Mouse (Mus musculus) hindbrain, postnatal 0 days (tissue): ENCODE results near the gene Sdhb. TPM values are rescaled to one million over a fixed set of nuclear protein-coding genes. Genes with fewer than 3 reads are reported as not detected.

ENCODE experiments used
- ATAC-seq: fragments of 200-750 bp; cut with Nextera tagmentation; 2 replicates; pipeline ENCODE4 v1.8.0; 2017; ENCODE audit warnings: mild to moderate bottlenecking, moderate TSS enrichment, moderate library complexity
- DNase-seq: peaks from one replicate; pipeline ENCODE4 v3.0.0-alpha.2; 2015; ENCODE audit warnings: low spot score
- H3K27ac ChIP-seq: fragments of 300-500 bp; sonication (generic); 2 replicates; pipeline ENCODE4 v1.5.1; 2014; ENCODE audit warnings: mild to moderate bottlenecking
- H3K27me3 ChIP-seq: fragments of 300-500 bp; sonication (generic); 2 replicates; pipeline ENCODE4 v1.6.1; 2014; ENCODE audit warnings: low read length, mixed read lengths; ENCODE audit not compliant: insufficient read depth
- H3K36me3 ChIP-seq: fragments of 300-500 bp; sonication (generic); 2 replicates; pipeline ENCODE4 v1.6.1; 2014; ENCODE audit warnings: low read length, mixed read lengths; ENCODE audit not compliant: insufficient read depth
- H3K4me1 ChIP-seq: fragments of 300-500 bp; sonication (generic); 2 replicates; pipeline ENCODE4 v1.6.1; 2014; ENCODE audit warnings: antibody characterized with exemption, low read length, mixed read lengths; ENCODE audit not compliant: insufficient read depth
- H3K4me2 ChIP-seq: fragments of 300-500 bp; sonication (generic); 2 replicates; pipeline ENCODE4 v1.6.1; 2014; ENCODE audit warnings: low read depth, mild to moderate bottlenecking, low read length, moderate library complexity, mixed read lengths
- H3K4me3 ChIP-seq: fragments of 300-500 bp; sonication (generic); 2 replicates; pipeline ENCODE4 v1.5.1; 2014; ENCODE audit warnings: low read length
- H3K9ac ChIP-seq: fragments of 300-500 bp; sonication (generic); replicated peaks from 2 replicates; pipeline ENCODE4 v1.6.1; 2014; ENCODE audit warnings: mild to moderate bottlenecking, low read length, moderate library complexity, mixed read lengths
- H3K9me3 ChIP-seq: fragments of 300-500 bp; sonication (generic); 2 replicates; pipeline ENCODE4 v1.6.1; 2016; ENCODE audit warnings: low read length, mixed read lengths
- CTCF ChIP-seq: IDR thresholded peaks from 2 replicates; pipeline ENCODE4 v1.5.1; 2016; ENCODE audit warnings: antibody characterized with exemption, control low read depth, low read depth
- WGBS: fragments of 180-500 bp; shearing (Covaris S2); extraction: QIAGEN DNeasy Blood & Tissue Kit; methylation state at CpG from one replicate; pipeline ENCODE4 v1.1.7; 2014; 5-methylcytosine and 5-hydroxymethylcytosine counted together
- polyA plus RNA-seq: library from polyadenylated mRNA; unstranded; fragments of >200 nt; fragmentation: Nextera tagmentation; extraction: Ambion mirVana; gene quantifications from 2 replicates; pipeline ENCODE4 v1.2.1, GENCODE M21; 2015
- total RNA-seq: library from RNA; depleted of rRNA; stranded (reverse); fragments of >200 nt; gene quantifications from 2 replicates; pipeline ENCODE4 v1.2.3, GENCODE M21; 2014

The Sdhb gene
- total and polyA plus RNA-seq, 2 experiments from 2014 or later: 217 to 596 TPM

DNA sequence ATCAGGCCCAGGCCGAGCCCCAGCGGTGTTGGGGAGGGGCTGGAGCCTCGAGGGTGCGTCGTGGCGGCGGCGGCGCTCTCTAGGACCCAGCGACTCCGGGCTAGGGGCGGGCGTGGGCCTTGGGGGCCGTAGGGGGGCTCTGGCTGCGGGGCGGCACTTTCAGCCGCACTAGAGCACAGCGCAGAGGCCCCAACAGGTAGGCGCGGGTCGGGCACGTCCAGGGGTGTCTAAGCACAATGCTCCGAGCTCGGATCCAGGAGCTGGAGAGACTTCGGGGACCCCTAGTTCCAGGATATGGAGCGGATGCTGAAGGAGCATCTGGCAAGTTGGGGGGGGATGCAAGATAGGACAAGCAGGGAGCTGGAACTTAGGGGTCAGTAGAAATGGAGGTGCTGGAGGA lies 49.5 kb downstream of the Sdhb start:
- Histone ChIP-seq H3K36me3 (peaks cover 14% of the 10 kb centered on the region), H3K4me3 (peak overlapping the region; percentile 59), H3K27me3 (no peaks in the 10 kb centered on the region), H3K4me1 (peaks cover 12% of the 10 kb centered on the region), H3K27ac (peak overlapping the region; percentile 78), H3K4me2 (peak overlapping the region; percentile 74), H3K9ac (peak overlapping the region; percentile 79), H3K9me3 (no peaks in the 10 kb centered on the region)
- under 1% methylated on average over 25 of the region's 26 CpGs for WGBS
- ATAC-seq (peak; percentile 74), DNase-seq (peak; percentile 72)
- no peak for TF ChIP-seq CTCF

GRCm38 (mm10) chr4:141010941-141011429 lies 50.0 kb downstream of the Sdhb start:
- ATAC-seq (peak; percentile 30), DNase-seq (peak; percentile 47)
- Histone ChIP-seq H3K27ac (peak overlapping the region; percentile 78), H3K4me1 (peaks cover 12% of the 10 kb centered on the region), H3K9me3 (no peaks in the 10 kb centered on the region), H3K4me3 (peak overlapping the region; percentile 59), H3K9ac (peak overlapping the region; percentile 79), H3K4me2 (peak overlapping the region; percentile 74), H3K27me3 (no peaks in the 10 kb centered on the region), H3K36me3 (peaks cover 16% of the 10 kb centered on the region)
- no peak for TF ChIP-seq CTCF
- 2% methylated on average over 17 of the region's 17 CpGs for WGBS

DNA sequence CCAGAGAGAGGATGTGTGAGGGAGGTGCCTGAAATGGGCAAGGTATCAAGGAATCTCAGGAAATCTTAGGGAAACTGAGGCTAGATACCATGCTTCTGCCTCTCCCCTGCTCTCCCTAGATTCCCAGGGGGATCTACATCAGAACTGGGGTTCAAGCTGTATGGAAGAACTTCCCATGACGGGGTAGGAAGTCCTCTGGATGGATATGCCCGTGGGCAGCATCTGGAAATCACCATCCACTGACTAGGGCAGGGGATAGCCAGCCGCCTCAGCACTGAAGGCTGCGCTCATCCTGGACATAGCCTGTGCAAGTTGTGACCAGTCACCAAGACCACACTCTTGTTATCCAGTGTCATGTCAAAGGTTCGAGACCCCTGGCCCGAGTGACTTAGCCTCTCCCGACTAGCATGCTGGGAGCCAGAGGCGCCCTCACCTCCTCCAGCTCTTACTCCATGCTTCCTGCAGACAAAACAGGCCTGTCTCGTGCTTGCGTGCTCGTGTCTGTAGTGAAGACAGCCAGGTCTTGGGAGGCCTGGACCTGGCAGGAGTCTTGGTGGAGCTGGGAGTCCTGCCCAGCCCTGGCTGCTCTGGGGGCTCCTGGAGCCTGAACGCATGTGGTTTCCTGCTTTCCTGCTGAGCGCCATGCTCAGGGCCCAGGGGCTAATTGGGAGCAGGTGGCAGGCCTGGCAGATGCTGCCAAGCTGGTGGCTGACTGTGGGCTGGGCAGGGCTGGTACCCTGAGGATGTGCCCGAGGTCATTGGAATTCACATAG lies 50.7 kb downstream of the Sdhb start:
- WGBS: 21% methylated on average over 14 of the region's 14 CpGs
- DNase-seq (peak; percentile 61), ATAC-seq (peak; percentile 19; the same call in 1 of the 2 replicates)
- Histone ChIP-seq H3K4me1 (peaks cover 12% of the 10 kb centered on the region), H3K4me3 (peak overlapping the region; percentile 59), H3K4me2 (peak overlapping the region; percentile 74), H3K27me3 (no peaks in the 10 kb centered on the region), H3K9me3 (no peaks in the 10 kb centered on the region), H3K36me3 (peaks cover 13% of the 10 kb centered on the region), H3K9ac (peak overlapping the region; percentile 79), H3K27ac (peak overlapping the region; percentile 54)
- no peak for TF ChIP-seq CTCF

DNA sequence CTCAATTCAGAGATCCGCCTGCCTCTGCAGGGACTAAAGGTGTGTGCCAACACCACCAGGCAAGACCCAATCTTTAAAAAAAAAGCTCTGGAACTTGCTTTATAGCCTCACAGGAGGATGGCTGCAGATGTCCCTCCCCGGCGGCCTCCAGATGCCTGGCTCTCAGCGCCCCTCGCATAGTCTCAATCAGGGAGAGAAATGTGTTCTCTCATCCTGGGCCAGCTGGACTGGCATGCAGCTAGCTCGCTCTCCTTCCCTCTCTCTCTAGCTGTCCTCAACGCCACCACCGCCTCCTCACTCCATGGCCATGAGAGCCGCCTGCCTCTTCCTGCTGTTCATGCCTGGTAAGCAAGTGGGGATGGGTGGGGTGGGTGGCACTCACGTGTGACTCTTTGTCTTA lies 51.6 kb downstream of the Sdhb start:
- H3K27ac ChIP-seq: no peak overlapping the region
- no peaks in the 10 kb centered on the region for H3K9me3 ChIP-seq
- ATAC-seq (no peak), DNase-seq (no peak)
- no peak overlapping the region for H3K4me2 ChIP-seq
- no peak for TF ChIP-seq CTCF
- H3K27me3 ChIP-seq: no peaks in the 10 kb centered on the region
- no peak overlapping the region for H3K4me3 ChIP-seq
- 52% methylated on average over 10 of the region's 10 CpGs for WGBS
- peaks cover 12% of the 10 kb centered on the region for H3K4me1 ChIP-seq
- peaks cover 9% of the 10 kb centered on the region; the same call in 1 of the 2 replicates for H3K36me3 ChIP-seq
- H3K9ac ChIP-seq: no peak overlapping the region

DNA sequence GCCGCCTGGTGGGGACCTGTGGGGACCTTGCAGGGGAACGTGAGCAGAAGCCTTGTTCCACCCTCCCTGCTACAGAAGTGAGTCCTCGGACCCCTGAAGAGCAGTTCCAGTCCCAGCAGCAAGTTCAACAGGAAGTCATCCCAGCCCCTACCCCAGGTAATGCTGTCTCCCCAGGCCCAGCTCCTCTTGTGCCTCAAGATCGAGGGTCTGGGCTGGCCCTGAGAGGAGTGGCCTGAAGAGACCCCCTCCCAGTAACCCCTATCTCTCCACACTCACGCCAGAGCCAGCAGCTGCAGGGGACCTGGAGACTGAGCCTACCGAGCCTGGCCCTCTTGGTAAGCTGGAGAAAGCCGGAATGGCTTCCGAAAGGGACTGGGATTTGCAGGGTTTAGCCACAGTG lies 53.1 kb downstream of the Sdhb start:
- H3K9ac ChIP-seq: no peak overlapping the region
- DNase-seq: no peak
- H3K4me2 ChIP-seq: no peak overlapping the region
- peaks cover 9% of the 10 kb centered on the region; the same call in 1 of the 2 replicates for H3K36me3 ChIP-seq
- no peak for TF ChIP-seq CTCF
- no peak overlapping the region for H3K4me3 ChIP-seq
- H3K27me3 ChIP-seq: no peaks in the 10 kb centered on the region
- no peak for ATAC-seq
- peaks cover 12% of the 10 kb centered on the region for H3K4me1 ChIP-seq
- H3K9me3 ChIP-seq: no peaks in the 10 kb centered on the region
- no peak overlapping the region for H3K27ac ChIP-seq
- 67% methylated on average over 8 of the region's 8 CpGs for WGBS

DNA sequence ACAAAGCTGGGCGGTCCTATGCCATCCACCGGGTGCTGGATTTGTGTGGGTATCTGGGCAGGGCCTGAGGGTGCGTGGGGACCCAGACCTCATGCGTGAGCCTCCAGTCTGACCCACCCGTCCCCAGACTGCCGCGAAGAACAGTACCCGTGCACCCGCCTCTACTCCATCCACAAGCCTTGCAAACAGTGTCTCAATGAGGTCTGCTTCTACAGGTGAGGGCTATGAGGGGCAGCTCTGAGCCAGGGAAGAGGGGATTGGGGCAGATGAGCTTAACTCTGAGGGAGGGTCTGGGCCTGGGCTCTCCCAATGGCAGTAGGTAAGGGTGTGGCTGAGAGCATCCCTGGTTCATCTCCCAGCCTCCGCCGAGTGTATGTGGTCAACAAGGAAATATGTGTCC lies 53.9 kb downstream of the Sdhb start:
- Histone ChIP-seq H3K4me2 (no peak overlapping the region), H3K9ac (no peak overlapping the region), H3K36me3 (peaks cover 9% of the 10 kb centered on the region; the same call in 1 of the 2 replicates), H3K27me3 (no peaks in the 10 kb centered on the region), H3K4me3 (no peak overlapping the region), H3K9me3 (no peaks in the 10 kb centered on the region), H3K27ac (no peak overlapping the region), H3K4me1 (peaks cover 12% of the 10 kb centered on the region)
- ATAC-seq: no peak
- WGBS: 93% methylated on average over 11 of the region's 11 CpGs
- DNase-seq: no peak
- no peak for TF ChIP-seq CTCF

GRCm38 (mm10) chr4:141015356-141015755 lies 54.4 kb downstream of the Sdhb start:
- H3K27ac ChIP-seq: no peak overlapping the region
- no peak overlapping the region for H3K9ac ChIP-seq
- 59% methylated on average over 7 of the region's 7 CpGs for WGBS
- H3K36me3 ChIP-seq: peaks cover 9% of the 10 kb centered on the region; the same call in 1 of the 2 replicates
- TF ChIP-seq CTCF: no peak
- peaks cover 13% of the 10 kb centered on the region for H3K4me1 ChIP-seq
- no peaks in the 10 kb centered on the region for H3K9me3 ChIP-seq
- H3K4me3 ChIP-seq: no peak overlapping the region
- H3K4me2 ChIP-seq: no peak overlapping the region
- H3K27me3 ChIP-seq: no peaks in the 10 kb centered on the region
- DNase-seq (no peak), ATAC-seq (no peak)
